Mouse (Mus musculus) lung, embryonic 14.5 days (tissue): ENCODE measurements around the gene Lalba. TPM values are rescaled to one million over a fixed set of nuclear protein-coding genes. Genes with fewer than 3 reads are reported as not detected.

Experiments used
- ATAC-seq: fragments of 200-750 bp; cut with Nextera tagmentation; 2 replicates; pipeline ENCODE4 v1.8.0; 2017; ENCODE audit warnings: mild to moderate bottlenecking, moderate TSS enrichment, moderate library complexity; ENCODE audit not compliant: insufficient read depth
- DNase-seq: peaks from one replicate; pipeline ENCODE4 v3.0.0-alpha.2; 2015
- H3K27ac ChIP-seq: fragments of 300-500 bp; sonication (generic); 2 replicates; pipeline ENCODE4 v1.5.1; 2014; ENCODE audit warnings: low read depth, mild to moderate bottlenecking, moderate library complexity
- H3K27me3 ChIP-seq: fragments of 300-500 bp; sonication (generic); 2 replicates; pipeline ENCODE4 v1.6.1; 2014; ENCODE audit warnings: low read length, control low read depth; ENCODE audit not compliant: insufficient read depth
- H3K36me3 ChIP-seq: fragments of 300-500 bp; sonication (generic); 2 replicates; pipeline ENCODE4 v1.6.1; 2014; ENCODE audit warnings: control low read depth; ENCODE audit not compliant: insufficient read depth
- H3K4me1 ChIP-seq: fragments of 300-500 bp; sonication (generic); 2 replicates; pipeline ENCODE4 v1.6.1; 2014; ENCODE audit warnings: antibody characterized with exemption, control low read depth; ENCODE audit not compliant: insufficient read depth
- H3K4me2 ChIP-seq: fragments of 300-500 bp; sonication (generic); 2 replicates; pipeline ENCODE4 v1.6.1; 2014; ENCODE audit warnings: mild to moderate bottlenecking
- H3K4me3 ChIP-seq: fragments of 300-500 bp; sonication (generic); 2 replicates; pipeline ENCODE4 v1.5.1; 2014; ENCODE audit warnings: low read depth, low read length
- H3K9ac ChIP-seq: fragments of 300-500 bp; sonication (generic); 2 replicates; pipeline ENCODE4 v1.6.1; 2014
- H3K9me3 ChIP-seq: fragments of 300-500 bp; sonication (generic); 2 replicates; pipeline ENCODE4 v1.6.1; 2016; ENCODE audit warnings: low read depth, low read length, control low read depth
- CTCF ChIP-seq: IDR thresholded peaks from 2 replicates; pipeline ENCODE4 v1.5.1; 2016; ENCODE audit warnings: antibody characterized with exemption, low read depth
- WGBS: fragments of 180-500 bp; shearing (Covaris S2); extraction: QIAGEN DNeasy Blood & Tissue Kit; methylation state at CpG from one replicate; pipeline ENCODE4 v1.1.7; 2014; 5-methylcytosine and 5-hydroxymethylcytosine counted together
- polyA plus RNA-seq: library from polyadenylated mRNA; unstranded; fragments of >200 nt; fragmentation: Nextera tagmentation; extraction: Ambion mirVana; gene quantifications from 2 replicates; pipeline ENCODE4 v1.2.1, GENCODE M21; 2014

Lalba gene
- polyA plus RNA-seq: 0.50 and 0.68 TPM in 2 replicates

GRCm38 (mm10) chr15:98482701-98483100 lies at the start of gene Lalba:
Lalba (minus strand) TSS chr15:98482721.
- H3K4me2 ChIP-seq: no peak within 1 kb of the TSS
- no peak within 1 kb of the TSS for H3K9ac ChIP-seq
- no peaks in the 10 kb centered on the region for H3K9me3 ChIP-seq
- H3K27ac ChIP-seq: no peak within 1 kb of the TSS
- peak; percentile 16 for DNase-seq
- TF ChIP-seq CTCF: no peak
- H3K36me3 ChIP-seq: no peaks in the 10 kb centered on the region
- H3K4me3 ChIP-seq: no peak within 1 kb of the TSS
- H3K4me1 ChIP-seq: no peaks in the 10 kb centered on the region
- ATAC-seq: no peak
- no peaks in the 10 kb centered on the region for H3K27me3 ChIP-seq
- 50% methylated on average over 3 of the region's 3 CpGs for WGBS

GRCm38 (mm10) chr15:98532281-98532680 lies 49.8 kb upstream of the Lalba start:
- H3K9ac ChIP-seq: peak overlapping the region; percentile 87
- H3K4me3 ChIP-seq: peak overlapping the region; percentile 80
- 0 out of 2 replicates have a peak overlapping the region, but pooled peaks have one; percentile 2 for H3K27ac ChIP-seq
- H3K27me3 ChIP-seq: no peaks in the 10 kb centered on the region
- H3K36me3 ChIP-seq: peaks cover 50% of the 10 kb centered on the region
- H3K4me2 ChIP-seq: peak overlapping the region; percentile 76
- TF ChIP-seq CTCF: no peak
- DNase-seq (peak; percentile 19), ATAC-seq (no peak)
- H3K9me3 ChIP-seq: no peaks in the 10 kb centered on the region
- peaks cover 3% of the 10 kb centered on the region; the same call in 1 of the 2 replicates for H3K4me1 ChIP-seq
- WGBS: 19% methylated on average over 5 of the region's 5 CpGs

- Histone ChIP-seq H3K27ac (no peak overlapping the region), H3K27me3 (no peaks in the 10 kb centered on the region), H3K4me1 (peaks cover 3% of the 10 kb centered on the region; the same call in 1 of the 2 replicates), H3K4me2 (no peak overlapping the region), H3K36me3 (peaks cover 91% of the 10 kb centered on the region), H3K9me3 (no peaks in the 10 kb centered on the region), H3K9ac (no peak overlapping the region), H3K4me3 (no peak overlapping the region)
- DNase-seq: no peak
- TF ChIP-seq CTCF: no peak
- no peak for ATAC-seq
- WGBS: 90% methylated on average over 5 of the region's 5 CpGs
These were observed 45.6 kb upstream of the Lalba start for GRCm38 (mm10) chr15:98528066-98528563.

- ATAC-seq (no peak), DNase-seq (no peak)
- 88% methylated on average over 5 of the region's 5 CpGs for WGBS
- Histone ChIP-seq H3K27ac (no peak overlapping the region), H3K4me2 (no peak overlapping the region), H3K9me3 (no peaks in the 10 kb centered on the region), H3K27me3 (no peaks in the 10 kb centered on the region), H3K36me3 (peaks cover 98% of the 10 kb centered on the region), H3K4me3 (no peak overlapping the region), H3K9ac (no peak overlapping the region), H3K4me1 (peaks cover 1% of the 10 kb centered on the region; the same call in 1 of the 2 replicates)
- no peak for TF ChIP-seq CTCF
These were observed 44.7 kb upstream of the Lalba start for GRCm38 (mm10) chr15:98527056-98527771.

- DNase-seq (no peak), ATAC-seq (no peak)
- 68% methylated on average over 5 of the region's 5 CpGs for WGBS
- Histone ChIP-seq H3K27me3 (no peaks in the 10 kb centered on the region), H3K36me3 (peaks cover 99% of the 10 kb centered on the region), H3K4me1 (no peaks in the 10 kb centered on the region), H3K9ac (no peak overlapping the region), H3K4me2 (no peak overlapping the region), H3K4me3 (no peak overlapping the region), H3K27ac (no peak overlapping the region), H3K9me3 (no peaks in the 10 kb centered on the region)
- no peak for TF ChIP-seq CTCF
These were observed 43.5 kb upstream of the Lalba start for GRCm38 (mm10) chr15:98526057-98526456.

GRCm38 (mm10) chr15:98521245-98521644 lies 38.7 kb upstream of the Lalba start:
- Histone ChIP-seq H3K9ac (no peak overlapping the region), H3K9me3 (no peaks in the 10 kb centered on the region), H3K4me3 (no peak overlapping the region), H3K4me2 (no peak overlapping the region), H3K4me1 (no peaks in the 10 kb centered on the region), H3K27ac (no peak overlapping the region), H3K27me3 (no peaks in the 10 kb centered on the region), H3K36me3 (peaks cover 84% of the 10 kb centered on the region)
- TF ChIP-seq CTCF: no peak
- no peak for DNase-seq
- ATAC-seq: no peak
- WGBS: 91% methylated on average over 3 of the region's 3 CpGs
